Mouse (Mus musculus) c-Kit-positive CD71-positive TER-119-negative erythroid progenitor cells, embryonic 14.5 days (primary cell): ENCODE measurements around the gene Bckdha.

Experiments used
- DNase-seq: peaks from one replicate; pipeline ENCODE4 v3.0.0-alpha.2; 2013; ENCODE audit warnings: low read depth

Bckdha gene

DNA sequence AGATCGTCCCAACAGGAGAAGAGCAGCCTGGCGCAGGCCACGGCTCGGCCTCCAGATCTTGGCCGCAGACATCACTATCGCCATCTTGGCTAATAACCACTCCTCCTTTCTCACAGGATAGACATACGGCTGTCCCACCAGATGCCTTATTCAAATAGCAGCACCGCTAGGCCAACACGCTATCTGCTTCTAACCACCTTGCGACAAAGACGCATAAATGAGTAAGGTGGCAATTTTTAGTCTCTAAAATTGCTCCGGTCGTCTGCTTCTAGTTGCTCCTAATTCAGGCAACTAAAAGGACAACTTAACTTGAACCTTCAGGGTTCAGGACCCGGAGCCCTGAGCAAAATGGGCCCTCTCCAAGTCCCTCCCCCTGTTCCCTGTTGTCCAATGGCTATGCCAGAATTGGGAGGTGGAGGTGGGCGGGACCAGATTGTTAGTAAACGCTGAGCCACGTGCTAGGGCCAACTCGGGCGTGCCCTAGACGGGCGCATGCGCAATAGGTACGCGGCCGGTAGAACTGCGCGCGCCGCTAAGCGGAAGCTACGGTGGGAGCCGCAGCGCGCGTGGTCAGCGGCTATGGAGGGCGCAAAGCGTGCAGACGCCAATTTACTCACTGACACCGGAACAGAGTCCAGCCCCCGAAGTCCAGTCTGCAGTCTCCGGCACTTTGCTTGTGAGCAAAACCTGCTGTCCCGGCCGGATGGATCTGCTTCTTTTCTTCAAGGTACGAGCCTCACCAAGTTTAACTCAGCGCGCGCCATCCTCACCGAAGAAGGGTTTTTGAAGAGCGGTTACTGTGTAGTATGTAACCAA lies at the start of gene Bckdha, which contains the start of gene Exosc5:
Bckdha (minus strand) TSS at position 325 of the 816 bp plus-strand sequence.
Exosc5 (plus strand) TSS at position 508 of the 816 bp plus-strand sequence.
- DNase-seq: peak; percentile 100

DNA sequence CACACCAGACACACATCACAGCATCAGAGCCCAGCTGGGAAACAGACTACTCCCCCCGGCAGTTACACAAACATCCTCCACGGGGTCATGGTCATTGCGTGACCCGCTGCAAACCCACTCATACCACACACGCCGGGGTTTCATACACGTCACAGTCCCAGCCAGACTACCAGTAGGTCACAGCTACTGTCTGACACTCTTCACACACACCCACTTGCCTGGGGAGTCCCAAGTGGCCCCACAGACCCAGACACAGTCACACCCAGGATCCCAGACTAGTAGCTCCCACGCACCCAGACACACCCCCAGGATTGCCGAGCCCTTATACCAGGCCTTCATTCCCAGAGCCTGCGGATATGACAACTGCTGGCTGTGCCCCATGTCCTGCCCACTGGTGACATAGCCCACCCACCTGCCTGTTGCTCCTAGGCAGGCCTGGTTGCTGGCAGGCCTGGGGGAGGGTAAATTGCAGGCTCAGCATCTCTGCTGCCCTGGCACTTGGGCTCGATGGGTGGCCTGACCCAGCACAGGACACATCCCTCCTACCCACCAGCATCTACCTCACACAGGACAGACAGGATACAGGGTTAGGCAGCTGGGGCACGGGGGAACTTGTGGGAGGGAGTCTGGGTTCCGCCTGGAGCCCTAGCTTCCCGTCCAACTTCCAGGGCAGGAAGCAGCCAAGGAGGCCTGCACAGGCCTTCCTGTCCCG lies 49.0 kb upstream of the Bckdha start:
- DNase-seq: no peak

DNA sequence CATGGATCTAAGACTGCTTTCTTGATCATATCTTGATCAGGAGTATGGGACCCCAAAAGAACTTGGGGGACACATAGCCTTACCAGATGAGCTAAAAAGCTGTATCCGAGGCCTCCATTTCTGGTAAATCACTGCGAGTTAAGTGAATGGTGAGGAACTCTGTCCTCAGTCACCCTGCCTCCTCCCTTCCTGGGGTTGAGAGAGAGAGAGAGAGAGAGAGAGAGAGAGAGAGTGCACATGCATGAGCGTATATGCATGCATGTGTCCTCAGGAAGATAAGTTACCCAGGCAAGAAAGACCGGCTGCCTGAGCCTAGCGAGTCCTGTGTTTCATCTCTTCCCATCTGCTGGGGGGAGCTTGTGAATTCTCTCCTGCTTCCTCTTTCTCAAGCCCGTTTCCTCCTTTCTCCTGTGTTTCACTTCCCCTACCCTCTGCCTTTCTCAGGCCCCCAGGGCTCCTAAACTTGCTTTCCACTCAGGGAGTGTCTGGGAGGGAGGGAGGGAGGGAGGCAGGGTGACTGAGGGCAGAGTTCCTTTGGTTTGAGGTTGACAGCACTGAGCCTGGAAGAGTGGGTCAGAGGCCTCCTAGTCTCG lies 47.9 kb upstream of the Bckdha start:
- no peak for DNase-seq

DNA sequence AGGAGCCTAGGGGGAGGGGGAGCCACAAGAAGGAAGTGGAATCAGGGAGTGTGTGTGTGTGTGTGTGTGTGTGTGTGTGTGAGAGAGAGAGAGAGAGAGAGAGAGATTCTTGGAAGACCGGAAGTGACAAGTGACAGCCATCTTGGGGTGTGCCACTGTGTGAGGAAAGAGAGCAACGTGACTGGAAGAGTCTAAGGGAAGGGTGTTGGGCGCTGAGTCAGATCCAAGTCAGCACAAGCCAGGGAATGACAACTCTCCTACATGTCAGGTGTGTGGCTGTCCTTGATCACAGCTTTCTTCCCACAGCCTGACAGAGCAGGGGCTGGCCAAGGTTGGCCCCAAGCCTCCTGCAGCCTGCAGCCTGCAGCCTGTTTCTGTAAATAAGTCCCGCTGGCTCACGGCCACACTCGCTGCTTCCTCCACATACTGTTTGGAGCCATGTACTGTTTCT lies 47.0 kb upstream of the Bckdha start:
- DNase-seq: no peak

DNA sequence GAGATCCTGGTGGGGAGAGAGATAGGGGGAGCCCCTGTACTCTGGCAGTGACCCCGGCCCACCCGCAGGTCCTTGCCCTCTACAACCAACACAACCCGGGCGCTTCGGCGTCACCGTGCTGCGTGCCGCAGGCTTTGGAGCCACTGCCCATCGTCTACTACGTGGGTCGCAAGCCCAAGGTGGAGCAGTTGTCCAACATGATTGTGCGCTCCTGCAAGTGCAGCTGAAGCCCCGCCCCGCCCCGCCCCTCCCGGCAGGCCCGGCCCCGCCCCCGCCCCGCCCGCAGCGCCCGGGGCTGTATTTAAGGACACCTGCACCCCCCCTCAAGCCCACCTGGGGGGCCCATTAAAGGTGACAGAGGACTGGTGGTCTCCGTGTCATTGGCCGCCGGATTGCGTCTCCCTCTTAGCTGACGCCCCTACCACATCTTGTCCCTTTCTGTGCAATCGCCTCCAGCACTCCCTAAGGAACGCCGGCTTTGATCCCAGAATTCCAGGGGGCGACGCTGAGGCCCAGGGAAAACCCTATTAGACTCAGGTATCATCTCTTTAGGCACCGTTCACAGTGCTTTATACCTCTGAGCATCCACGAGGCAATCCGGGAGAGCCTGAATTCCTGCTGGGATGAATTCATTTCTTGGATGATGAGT lies 46.1 kb upstream of the Bckdha start:
- no peak for DNase-seq

DNA sequence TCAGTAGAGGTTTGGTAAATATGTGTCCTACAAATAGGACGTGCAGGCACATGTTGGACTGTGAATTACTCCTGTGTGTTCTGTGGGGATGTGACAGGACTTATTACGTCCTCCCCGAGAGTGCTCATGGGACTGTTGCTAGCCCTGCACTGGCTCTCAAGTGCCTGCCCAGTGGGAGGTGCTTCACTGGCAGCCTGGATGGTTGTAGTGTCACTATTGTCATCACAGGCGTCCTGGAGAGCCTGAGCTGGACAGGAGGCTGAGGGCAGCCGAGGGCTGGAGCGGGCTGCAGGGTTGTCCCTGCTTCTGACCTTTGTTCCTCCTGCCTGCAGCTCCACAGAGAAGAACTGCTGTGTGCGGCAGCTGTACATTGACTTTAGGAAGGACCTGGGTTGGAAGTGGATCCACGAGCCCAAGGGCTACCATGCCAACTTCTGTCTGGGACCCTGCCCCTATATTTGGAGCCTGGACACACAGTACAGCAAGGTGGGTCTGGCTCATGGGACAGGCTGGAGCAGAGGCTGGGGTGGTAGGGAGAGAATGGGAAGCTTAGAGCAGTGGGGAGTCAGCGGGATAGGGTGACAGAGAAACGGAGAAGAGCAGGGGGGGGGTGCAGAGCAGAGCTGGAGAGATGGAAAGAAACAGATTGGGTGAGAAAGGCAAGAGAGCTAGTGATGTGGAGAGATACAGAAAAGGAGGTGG lies 45.2 kb upstream of the Bckdha start:
- DNase-seq: no peak

DNA sequence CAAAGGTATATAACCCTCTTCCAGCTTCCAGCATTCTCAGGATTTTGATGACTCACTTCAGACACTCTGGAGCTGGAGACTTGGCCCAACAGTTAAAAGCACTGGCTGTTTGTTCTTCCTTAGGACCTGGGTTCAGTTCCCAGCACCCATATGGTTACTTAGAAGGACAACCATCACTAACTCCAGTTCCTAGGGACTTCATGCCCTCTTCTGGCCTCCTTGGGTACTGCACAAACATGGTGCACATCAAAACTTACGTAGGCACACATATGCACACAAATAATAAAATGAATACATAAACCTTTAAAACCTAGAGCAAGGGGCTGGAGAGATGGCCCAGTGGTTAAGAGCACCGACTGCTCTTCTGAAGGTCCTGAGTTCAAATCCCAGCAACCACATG lies 43.6 kb upstream of the Bckdha start:
- no peak for DNase-seq

DNA sequence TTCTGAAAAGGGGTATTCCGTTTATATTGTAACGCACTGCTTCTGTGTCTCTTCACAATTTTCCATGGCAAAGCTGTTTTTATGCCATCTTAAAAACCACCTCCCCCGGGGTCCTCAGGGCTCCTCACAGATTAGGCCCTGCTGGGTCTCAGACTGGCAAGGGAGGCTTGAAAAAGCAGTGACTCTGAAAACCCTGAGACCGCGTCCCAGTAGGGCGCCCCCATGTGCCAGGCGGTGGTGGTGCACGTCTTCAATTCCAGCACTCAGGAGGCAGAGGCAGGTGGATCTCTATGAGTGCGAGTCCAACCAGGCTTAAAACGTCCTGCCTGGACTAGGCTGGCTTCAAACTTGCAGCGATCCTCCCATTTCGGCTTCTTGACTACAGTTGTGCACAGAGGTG lies 42.0 kb upstream of the Bckdha start:
- DNase-seq: no peak

DNA sequence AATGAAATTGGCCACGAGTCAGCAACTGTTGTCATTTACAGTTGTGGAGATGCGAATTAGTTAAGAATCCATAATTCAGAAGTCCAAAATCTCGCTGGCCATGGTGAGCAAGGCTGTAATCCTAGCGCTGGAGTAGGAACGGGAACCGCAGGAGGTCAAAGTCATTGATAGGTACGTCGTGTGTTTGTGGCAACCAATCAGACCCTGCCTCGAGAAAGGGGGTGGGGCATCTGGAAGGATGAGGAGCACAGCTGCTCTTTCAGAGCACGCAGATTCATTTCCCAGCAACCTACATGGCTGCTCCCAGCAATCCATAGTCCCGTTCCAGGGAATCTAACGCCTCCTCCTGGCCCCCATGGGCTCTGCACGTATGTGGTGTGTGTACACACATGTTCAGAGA lies 41.1 kb upstream of the Bckdha start:
- DNase-seq: no peak

DNA sequence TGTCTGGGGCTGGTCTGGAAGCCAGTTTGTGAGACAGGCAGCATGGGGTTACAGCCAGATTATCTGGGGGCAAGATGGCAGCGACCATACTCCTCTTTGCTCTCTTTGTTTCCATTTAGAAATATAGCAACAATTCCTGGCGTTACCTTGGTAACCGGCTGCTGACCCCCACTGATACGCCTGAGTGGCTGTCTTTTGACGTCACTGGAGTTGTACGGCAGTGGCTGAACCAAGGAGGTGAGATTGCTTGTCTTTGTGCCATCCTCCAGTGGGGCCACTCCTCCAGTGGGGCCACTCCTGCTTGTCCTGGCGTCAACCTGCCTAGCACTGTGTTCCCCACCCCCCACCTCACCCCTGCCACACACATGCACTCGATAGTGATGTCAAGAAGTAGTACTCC lies 35.3 kb upstream of the Bckdha start:
- no peak for DNase-seq

DNA sequence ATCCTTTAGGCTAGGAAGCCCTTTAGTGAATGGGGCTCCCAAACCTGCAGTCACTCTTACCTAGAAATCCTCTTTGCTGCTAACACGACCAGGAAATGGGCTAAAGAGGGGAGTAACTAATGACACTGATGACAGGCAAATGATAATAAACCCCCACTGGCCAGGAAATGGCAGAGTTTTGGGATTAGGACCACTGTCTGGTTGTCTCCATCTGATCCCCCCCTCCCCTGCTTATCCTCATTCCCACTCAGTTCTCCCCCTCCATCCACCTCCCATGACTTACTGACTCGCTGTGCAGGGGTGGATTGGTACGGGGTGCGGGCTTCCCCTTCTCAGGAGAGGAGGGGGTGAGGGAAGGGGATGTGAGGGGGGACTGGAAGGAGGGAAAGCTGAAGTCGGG lies 31.3 kb upstream of the Bckdha start:
- DNase-seq: no peak

DNA sequence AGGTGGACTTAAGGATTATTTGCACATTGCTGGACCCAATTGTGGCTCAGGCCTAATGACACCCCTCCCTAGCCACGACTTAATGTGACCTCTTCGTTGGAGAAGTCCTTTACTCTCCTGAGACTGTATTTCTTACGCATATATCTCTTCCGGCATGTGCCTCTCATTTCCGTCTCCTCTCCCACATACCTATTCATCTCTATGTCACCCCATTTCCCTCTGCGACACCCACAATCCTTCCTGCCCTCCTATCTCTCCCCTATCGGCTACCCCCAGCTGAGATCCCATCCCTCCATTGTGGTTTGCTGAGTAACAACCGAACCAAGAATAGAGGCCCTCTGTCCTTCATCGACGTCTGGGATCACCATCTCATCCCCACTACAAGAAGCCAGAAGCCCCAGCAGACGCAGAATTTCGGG lies 30.8 kb upstream of the Bckdha start:
- no peak for DNase-seq

DNA sequence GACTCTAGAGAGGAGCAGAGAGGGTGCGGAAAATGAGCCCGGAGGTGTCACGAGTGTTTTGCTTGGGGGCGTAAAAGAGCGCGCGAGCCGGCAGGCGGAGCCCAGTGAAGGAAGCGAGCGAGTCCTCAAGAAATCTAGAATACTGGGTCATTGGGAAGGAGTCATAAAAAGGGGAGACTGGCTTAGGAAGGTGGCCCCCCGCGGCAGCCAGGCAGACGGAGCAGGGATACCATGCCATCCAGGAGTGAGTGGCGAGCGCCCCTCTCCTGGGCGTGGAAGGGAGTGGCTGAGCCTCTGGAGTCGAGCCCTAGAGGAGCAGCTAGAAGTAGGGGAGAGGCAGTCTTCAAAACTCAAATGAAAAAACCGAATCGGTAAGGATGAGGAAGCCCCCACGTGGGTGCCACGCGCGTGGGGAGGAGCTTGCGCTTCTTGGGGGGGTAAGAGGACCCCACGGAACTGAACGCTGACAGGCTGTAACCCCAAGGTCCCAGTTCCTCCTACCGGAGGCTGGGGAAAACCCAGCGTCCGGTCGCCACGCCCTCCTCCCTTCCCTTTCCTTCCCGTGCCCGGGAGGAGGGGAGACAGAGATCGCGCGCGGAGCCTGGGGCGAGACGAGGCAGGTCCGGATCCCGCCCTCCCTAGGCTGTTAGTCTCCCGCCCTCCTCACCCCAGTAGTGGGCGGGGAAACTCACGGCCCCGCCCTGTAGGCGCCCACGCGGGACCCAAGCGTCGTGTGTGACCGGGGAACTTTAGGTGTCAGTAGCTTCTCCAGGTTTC lies 30.2 kb upstream of the Bckdha start:
- peak; percentile 86 for DNase-seq

DNA sequence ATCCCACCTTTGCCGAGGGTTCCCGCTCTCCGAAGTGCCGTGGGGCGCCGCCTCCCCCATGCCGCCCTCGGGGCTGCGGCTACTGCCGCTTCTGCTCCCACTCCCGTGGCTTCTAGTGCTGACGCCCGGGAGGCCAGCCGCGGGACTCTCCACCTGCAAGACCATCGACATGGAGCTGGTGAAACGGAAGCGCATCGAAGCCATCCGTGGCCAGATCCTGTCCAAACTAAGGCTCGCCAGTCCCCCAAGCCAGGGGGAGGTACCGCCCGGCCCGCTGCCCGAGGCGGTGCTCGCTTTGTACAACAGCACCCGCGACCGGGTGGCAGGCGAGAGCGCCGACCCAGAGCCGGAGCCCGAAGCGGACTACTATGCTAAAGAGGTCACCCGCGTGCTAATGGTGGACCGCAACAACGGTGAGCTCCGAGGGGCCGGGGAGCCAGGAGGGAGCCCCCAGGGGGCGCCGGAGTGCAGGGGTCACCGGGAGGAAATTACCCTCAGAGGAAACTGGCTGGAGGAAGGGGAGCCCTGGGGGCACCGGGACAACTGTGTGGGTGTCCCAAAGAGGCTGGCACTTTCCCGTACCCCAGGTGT lies 29.1 kb upstream of the Bckdha start:
- no peak for DNase-seq

DNA sequence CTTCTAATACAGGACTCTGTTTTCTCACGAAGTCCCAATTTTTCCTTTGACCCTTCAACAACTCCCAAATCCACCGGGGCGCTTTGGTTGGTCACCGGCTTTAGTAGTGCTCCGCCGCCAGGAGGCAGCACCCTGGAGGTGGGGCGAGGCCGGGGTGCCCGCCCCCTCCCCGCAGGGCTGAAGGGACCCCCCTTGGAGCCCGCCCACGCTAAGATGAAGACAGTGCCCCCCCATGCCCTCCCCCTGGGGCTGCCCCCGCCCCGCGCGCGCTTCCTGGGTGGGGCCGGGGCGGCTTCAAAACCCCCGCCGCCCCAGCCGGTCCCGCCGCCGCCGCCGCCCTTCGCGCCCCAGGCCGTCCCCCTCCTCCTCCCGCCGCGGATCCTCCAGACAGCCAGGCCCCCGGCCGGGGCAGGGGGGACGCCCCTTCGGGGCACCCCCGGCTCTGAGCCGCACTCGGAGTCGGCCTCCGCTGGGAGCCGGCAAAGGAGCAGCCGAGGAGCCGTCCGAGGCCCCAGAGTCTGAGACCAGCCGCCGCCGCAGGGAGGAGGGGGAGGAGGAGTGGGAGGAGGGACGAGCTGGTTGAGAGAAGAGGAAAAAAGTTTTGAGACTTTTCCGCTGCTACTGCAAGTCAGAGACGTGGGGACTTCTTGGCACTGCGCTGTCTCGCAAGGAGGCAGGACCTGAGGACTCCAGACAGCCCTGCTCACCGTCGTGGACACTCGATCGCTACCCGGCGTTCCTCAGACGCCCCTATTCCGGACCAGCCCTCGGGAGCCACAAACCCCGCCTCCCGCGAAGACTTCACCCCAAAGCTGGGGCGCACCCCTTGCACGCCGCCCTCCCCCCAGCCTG lies 28.1 kb upstream of the Bckdha start, which contains the start of gene Tgfb1:
Tgfb1 (plus strand) TSS at position 323 of the 852 bp plus-strand sequence.
- peak; percentile 60 for DNase-seq

DNA sequence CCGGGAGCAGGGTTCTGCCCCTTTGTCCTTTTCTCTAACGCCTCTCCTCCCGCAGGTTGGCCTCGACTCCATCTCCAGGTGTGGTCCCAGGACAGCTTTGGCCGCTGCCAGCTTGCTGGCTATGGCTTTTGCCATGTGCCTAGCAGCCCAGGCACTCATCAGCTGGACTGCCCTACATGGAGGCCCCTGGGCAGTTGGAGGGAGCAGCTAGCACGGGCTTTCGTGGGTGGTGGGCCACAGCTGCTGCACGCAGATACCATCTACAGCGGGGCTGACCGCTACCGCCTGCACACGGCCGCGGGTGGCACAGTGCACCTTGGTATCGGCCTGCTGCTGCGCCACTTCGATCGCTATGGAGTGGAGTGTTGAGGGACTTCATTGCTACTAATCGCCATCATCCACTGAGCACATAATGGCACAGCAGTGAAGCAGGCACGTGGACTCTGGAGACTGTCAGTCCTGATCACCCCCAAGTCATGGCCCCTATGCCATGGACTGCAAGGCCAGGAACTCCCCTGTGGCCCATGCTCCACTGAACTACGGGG lies 27.2 kb upstream of the Bckdha start:
- no peak for DNase-seq

DNA sequence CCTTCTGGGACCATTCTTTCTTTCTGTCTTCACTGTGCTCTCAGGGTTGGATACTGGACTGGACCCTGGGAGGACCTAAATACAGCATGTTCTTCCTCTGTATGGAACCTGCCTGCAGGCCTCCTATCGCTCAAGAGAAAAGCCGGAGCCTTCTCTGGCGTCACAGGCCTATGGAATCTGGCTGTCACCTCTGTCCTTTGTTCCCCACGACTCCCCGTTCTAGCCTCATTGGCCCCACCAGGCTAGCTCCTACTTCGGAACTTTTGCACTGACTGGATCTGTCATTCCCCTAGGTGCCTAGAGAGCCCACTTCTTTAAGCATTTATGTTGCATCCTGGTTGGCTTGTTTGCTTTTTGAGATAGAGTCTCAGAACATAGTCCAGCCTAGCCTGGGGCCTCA lies 25.9 kb upstream of the Bckdha start:
- DNase-seq: no peak

DNA sequence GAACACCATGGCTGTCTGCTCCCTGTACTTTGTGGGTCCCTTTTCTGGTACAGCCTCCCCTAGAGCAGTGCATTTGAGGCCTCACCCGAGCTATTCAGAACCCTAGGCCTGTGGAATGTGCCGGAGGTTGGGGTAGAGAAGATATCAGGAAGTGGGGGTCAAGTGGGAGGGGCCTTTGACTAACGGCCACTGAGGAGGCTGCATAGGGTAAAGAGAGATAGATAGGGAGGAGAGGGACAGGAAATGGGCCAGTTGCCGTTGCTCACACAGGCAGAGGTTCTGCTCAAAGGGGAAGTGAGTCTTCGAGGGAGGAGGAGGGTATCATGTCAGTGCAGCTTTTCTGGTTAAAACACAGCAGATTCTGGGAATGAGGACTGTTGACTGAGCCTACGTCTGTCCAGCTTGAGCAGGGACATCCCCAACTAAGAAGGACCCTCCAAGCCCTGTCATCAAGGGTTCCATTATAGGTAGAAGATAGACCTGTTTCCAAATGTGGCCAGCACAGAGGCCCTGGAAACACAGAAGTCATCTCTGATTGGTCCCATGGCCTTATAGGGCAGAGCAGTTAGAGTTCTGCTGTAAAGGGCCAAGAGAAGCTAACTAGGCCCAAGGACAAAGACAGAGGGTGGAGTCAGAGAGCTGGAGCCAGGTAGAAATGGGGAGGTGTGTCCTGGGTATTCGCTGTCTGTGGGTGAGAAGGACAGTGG lies 24.8 kb upstream of the Bckdha start:
- DNase-seq: no peak
